Mouse (Mus musculus): Measurements from ENCODE around the gene Adad2.

- no peak for TF ChIP-seq CTCF (IDR thresholded peaks at IDR 0.05; ENCODE audit: control insufficient read depth, insufficient read depth, insufficient replicate concordance, low read depth, low read length)
- TF ChIP-seq POLR2A (IDR thresholded peaks at IDR 0.05; ENCODE audit: control insufficient read depth, low read depth, low read length): no peak
Measured at GRCm38 (mm10) chr8:119637381-119637780, 24.8 kb downstream of the Adad2 start.
